Mouse (Mus musculus) right cerebral cortex, adult 2 months (tissue): ENCODE results near the gene Mterf1a.
"Not testable (repeated sequence)": the region's sequence is repeated elsewhere in the genome, so short reads cannot be mapped to it uniquely, and the experiment has no call there.

Experiments used
- DNase-seq, 2 experiments: peaks; one replicate each; pipeline ENCODE4 v3.0.0; 2021 to 2022; ENCODE audit warnings: low spot score in 2 of 2

Gene Mterf1a

DNA sequence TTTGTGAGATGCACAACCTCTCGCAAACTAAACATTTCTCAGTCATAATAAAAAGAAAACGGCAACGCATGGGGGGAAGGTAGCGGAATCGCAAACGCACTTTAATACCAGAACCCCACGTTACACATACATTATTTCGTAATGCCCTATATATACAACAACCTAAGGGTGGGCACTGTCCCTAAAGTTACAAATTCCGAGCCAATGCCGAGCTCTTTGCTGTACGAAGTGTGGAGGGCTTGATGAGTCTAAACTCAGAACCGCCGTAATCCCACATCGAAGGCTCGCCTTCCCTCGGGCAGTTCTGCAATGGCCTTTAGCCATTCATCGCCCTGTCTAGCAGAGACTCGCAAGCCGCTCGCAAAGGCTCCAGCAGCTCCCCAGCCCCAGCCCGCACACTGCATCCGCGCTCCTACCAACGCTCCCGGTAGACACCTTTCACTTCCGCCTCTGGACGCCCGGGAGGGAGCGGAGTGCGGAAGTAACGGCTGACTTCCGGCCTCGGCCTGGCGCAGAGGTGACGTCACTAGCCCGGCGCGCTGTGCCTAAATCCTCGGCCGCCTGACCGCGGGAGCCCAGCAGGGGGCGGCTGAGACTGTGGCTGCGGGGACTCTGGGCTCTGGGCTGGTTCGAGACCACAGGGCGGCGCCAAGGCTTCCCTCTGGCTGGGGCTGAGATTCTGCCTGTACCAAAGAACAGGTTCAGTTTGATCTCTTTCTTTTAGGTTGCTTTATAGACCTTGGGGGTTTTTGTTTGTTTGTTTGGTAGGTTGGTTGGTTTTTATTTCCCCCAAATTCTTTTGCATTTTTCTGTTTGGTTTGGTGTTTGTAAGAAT lies at the start of gene Mterf1a:
TSS of gene Mterf1a (minus strand) at position 475 of the 835 bp plus-strand sequence.
- peak; percentile 10 to 16 for DNase-seq

DNA sequence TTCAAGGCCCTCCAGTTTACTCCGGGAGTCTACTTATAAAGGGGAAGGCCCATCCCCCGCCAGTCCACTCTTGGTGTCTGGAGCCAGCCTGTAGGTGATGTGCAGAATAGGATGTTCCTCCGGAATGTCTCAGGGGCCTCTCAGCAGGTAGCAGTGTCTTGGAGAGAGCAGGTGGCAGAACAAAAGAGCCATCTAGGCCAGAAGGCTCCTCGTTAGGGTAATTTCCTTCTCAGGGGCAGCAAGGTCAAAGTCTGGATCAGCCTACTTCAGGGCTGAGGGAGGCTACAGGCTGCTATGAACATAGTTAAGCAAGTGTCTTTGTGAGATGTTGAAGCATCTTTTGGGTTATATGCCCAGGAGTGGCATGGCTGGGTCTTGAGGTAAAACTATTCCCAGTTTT lies 49.4 kb upstream of the Mterf1a start:
- DNase-seq, result not testable (repeated sequence)

- DNase-seq, result no peak
These were observed 47.5 kb upstream of the Mterf1a start for GRCm38 (mm10) chr5:3941240-3941639.

DNA sequence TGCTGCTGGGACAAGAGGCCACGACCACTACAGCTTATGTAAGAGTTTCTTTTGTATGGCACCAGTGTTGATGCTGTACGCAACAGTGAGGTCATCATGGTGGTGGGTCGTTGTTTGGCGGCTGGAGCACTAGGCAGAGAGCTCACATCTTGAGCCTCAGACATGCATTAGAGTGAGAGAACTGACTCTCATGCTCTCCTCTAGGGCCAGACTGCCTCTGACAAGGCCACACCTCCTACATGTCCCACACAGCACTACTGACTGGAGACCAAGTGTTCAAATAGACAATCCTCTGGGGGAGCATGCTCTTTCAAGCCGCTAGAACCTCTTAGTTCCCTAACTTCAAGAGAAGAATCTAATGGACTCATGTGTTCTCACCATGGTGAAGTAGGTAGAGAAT lies 45.6 kb upstream of the Mterf1a start:
- no peak for DNase-seq

DNA sequence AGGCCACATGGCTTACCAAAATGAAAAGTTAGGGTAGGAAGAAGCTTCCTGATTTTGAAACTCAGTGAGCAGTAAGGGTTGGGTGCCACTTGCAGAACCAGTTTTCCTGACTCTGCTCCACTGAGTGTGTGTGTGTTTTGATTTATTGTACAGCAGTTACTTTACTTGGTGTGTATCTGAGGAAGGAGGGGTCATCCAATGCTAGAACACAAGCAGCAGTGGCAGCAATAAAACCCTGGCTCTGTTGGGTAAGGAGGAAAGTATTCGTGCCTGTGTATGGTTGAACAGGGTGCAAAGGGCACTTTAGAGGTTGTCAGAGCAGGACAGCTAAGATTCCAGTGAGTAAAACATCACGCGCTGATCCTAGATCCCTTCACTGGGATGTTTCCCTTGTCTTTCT lies 45.2 kb upstream of the Mterf1a start:
- no peak for DNase-seq

DNA sequence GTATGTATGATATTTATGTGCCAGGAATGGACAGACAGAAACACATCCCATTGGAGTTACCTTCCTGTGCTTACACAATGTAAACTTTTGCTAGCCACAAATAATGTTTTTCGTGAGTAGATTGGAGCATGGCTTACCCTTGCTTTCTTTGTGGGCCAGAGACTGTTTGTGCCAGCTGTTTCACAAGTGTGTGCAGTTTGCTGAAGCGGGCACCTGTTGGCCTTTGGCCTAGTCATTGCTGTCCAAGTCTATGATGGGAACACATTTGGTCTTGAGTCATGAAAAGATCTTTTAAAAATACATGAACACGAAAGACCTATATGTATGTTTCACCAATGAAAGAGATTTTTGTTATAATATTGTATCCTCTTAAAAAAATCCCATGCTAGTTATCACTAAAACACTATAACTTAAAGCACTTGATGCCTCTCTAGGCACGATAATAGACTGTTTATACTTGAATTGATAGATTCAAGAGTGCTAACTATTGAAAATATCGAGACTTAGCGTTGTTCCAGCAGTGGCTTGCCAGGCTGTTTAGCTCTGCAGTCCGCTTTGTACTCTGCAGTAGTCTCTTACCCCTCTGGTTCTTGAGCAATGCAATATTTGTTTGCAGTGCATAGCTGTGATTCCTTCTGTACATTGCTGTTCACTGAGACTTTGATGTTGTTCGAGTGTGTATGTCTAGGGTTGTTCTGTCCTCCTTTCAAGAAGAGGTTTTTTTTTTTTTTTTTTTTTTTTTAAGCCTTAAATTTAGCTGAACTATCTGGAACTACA lies 42.2 kb upstream of the Mterf1a start:
- no peak for DNase-seq

- no peak for DNase-seq
These were observed 41.5 kb upstream of the Mterf1a start for GRCm38 (mm10) chr5:3935266-3935665.

GRCm38 (mm10) chr5:3933551-3933950 lies 39.8 kb upstream of the Mterf1a start:
- DNase-seq, result no peak

DNA sequence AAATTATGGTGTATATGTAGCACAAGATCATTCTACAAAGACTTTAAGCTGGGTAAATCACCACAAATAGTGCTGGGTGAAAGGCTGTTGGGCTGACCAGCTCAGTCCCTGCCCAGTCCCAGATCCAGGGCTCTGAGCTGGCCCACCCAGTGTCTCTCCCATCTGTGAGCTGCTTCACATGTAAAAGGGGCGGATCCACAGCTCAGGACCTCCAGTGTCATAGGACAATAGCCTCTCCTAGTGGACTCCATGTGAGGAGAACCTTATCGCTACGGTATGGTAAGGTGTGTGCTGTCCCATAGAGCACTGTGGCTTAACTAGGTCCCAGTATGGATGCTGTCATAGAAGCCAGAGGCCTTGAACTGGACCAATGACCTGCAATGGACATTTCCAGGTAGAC lies 37.9 kb upstream of the Mterf1a start:
- DNase-seq, result no peak

GRCm38 (mm10) chr5:3930760-3931159 lies 37.0 kb upstream of the Mterf1a start:
- DNase-seq, result no peak

GRCm38 (mm10) chr5:3928690-3929046 lies 34.9 kb upstream of the Mterf1a start:
- DNase-seq, result peak; percentile 13 to 17

- peak; percentile 65 to 68 for DNase-seq
These were observed 34.3 kb upstream of the Mterf1a start, which contains the start of gene Akap9 for GRCm38 (mm10) chr5:3927801-3928689. TSS of gene Akap9 (plus strand) at chr5:3928054.

DNA sequence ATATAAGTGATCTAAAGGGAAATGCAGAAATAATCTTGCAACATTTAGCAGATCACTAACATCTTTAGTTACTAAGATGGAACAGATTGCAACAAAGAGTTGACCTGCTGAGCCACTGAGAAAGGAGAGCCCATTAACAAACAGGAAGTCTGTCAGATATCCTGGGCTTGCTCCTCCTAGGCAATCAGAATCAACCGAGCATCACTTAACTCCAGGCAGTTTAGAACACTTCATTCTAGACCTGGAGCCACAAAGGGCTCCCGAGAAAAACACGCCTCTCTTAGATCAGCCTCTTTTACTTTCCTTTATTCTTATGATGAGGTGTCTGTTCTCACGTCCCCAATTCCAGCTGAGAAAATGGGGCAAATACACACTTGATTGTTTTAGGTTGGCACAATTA lies 32.9 kb upstream of the Mterf1a start:
- DNase-seq, result no peak

- no peak for DNase-seq
These were observed 28.6 kb upstream of the Mterf1a start for GRCm38 (mm10) chr5:3922350-3922749.

GRCm38 (mm10) chr5:3905471-3905870 lies 11.7 kb upstream of the Mterf1a start:
- no peak for DNase-seq

DNA sequence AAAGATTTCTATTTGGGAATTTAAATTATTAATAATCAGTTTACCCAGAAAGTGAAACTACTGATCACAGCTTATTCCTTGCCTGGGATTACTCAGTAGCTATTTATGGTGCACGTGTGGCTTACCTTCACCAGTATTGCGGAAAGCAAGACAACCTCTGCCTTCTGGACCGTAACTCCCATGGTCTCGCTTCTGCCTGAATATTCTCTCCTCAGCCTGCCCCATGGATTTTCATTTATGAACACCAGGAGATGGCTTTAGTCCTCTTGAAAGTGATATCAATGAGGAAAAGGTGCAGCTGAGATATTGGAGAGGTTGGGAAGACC lies 524 bp upstream of the Mterf1a start:
- not testable (repeated sequence) for DNase-seq

DNA sequence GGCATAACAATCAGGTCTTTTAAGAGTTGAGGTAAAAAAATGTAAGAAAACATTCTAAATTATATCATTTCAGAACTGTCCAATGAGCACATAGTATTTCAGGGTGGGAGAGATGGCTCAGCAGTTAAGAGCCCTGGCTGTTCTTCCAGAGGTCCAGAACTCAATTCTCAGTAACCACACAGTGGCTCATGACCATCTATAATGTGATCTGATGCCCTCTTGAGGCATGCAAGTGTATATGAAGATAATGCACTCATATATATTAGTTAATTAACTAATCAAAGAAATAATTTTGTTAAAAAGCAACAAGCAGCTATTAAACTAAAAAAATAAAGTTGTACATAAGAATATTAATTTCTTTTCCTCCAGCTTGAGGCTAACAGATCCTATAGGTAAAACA lies 4.5 kb downstream of the Mterf1a start:
- no peak for DNase-seq

DNA sequence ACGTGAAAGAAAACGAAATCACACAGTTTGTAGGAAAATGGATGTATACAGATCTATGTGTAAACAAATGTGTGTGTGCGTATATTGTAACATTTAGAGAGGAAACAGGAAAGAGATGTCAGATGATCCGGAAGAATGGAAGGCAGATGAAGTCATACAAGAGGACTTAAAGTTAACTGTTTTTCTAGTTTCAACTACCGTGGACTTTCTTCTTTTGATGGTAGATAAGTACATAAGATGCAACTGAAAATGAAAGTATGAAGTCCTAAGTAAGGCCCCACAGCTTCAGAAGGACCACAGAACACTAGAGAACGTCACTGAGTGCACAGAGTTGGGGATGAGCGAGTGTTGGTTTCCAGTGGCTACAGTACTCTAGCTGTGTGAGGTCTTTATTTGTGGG lies 6.9 kb downstream of the Mterf1a start:
- DNase-seq, result not testable (repeated sequence)

DNA sequence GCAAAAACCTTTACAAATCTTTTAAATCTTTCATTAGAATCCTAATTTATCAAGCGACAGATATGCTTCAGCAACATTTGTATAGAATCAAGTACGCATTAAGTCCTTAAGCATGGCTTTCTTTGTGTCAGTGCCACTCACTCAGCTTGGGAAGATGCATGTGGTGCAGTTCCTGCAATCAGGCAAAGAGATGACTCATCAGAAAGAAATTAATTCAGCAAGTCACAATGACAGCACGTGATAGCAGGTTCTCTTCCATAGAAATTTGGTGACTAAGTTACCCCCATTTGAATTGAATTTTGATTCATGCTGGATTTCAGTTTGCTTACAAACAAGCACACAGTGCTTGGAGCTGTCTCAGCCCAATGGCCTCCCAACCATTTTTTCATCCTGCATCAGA lies 20.2 kb downstream of the Mterf1a start:
- peak in 1 of 2 experiments; percentile 6 for DNase-seq

DNA sequence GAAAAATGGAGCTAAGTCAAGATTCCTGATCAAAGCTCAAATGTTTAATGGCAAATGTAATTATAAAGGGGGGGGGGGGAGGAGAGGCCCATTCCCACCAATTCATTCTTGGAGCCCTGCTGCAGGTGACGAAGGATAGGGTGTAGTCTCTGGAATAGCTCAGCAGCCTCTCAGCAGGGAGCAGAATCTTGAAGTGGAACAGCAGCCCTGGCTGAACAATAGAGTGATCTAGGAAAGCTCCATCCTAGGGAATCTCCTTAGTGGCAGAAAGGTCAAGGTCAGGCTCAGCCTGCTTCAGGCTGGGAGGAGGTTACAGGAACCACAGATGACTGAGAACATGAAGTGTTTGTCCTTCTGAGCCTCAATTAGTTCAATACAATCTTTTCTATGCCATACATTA lies 21.4 kb downstream of the Mterf1a start:
- DNase-seq, result no peak

DNA sequence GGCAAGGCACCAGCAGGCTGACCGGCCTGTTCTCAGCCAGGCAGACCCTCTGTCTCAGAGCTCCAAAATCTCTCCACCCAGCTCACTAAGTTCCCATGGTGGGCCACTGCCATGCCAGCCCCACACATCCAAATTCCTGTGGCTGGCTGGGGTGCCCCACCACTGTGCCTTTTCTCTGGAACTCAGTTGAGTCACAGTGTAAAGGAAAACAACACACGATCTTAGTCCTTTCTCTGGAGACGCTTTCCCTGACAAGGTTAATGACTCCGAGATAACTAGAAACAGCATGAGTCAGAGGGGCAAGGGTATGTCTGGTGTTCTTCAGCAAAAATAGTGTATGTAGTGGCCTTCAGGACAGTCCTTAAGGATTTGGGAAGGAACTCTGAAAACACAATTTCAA lies 23.6 kb downstream of the Mterf1a start:
- no peak for DNase-seq

GRCm38 (mm10) chr5:3845026-3845425 lies 48.7 kb downstream of the Mterf1a start, which contains the start of gene Lrrd1:
TSS of gene Lrrd1 (plus strand) at chr5:3845173.
- peak; percentile 5 to 9 for DNase-seq
